Mouse (Mus musculus): Measurements from ENCODE around the gene Wwp2. TPM values are rescaled to one million over a fixed set of nuclear protein-coding genes. Genes with fewer than 3 reads are reported as not detected.

The Wwp2 gene
- 34.8 and 42.5 TPM in 2 replicates for polyA plus RNA-seq (2012; rRNA removed)

GRCm38 (mm10) chr8:107435962-107436831, at the start of gene Wwp2:
Gene Wwp2 (plus strand): TSS chr8:107436365.
- DNase-seq (ENCODE audit: low read depth): peak; percentile 88
- TF ChIP-seq POLR2A (IDR thresholded peaks at IDR 0.05; ENCODE audit: borderline replicate concordance, extremely low read depth, insufficient read depth, insufficient read length, poor library complexity, severe bottlenecking) (peak; percentile 83), CTCF (IDR thresholded peaks at IDR 0.05; ENCODE audit: borderline replicate concordance, extremely low read depth, insufficient read depth, insufficient read length) (no peak)

- DNase-seq (ENCODE audit: low read depth): peak; percentile 78
- no peak for TF ChIP-seq POLR2A (IDR thresholded peaks at IDR 0.05; ENCODE audit: borderline replicate concordance, extremely low read depth, insufficient read depth, insufficient read length, poor library complexity, severe bottlenecking)
- no peak for TF ChIP-seq CTCF (IDR thresholded peaks at IDR 0.05; ENCODE audit: borderline replicate concordance, extremely low read depth, insufficient read depth, insufficient read length)
These were observed 49.5 kb upstream of the Wwp2 start for GRCm38 (mm10) chr8:107386642-107387041.

DNA sequence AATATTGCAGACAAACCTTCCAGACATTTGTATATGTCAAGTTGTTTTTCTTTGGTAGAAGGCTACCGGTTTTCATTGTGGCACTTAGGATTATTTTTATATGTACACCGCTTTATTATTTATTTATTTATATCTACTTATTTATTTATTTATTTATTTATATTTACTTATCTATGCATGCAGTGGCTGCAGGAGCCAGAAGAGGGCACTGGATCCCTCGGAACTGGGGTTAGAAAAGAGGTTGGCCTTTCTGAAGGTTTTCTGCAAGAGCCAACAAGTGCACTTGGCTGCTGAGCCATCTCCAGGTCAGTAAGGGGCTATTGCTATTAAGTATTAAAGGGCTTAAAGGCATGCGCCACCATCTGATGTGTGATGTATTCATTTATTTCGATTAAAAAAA, 48.3 kb upstream of the Wwp2 start:
- TF ChIP-seq POLR2A (IDR thresholded peaks at IDR 0.05; ENCODE audit: borderline replicate concordance, extremely low read depth, insufficient read depth, insufficient read length, poor library complexity, severe bottlenecking) (no peak), CTCF (IDR thresholded peaks at IDR 0.05; ENCODE audit: borderline replicate concordance, extremely low read depth, insufficient read depth, insufficient read length) (peak; percentile 47; the same call in 1 of the 2 replicates)

GRCm38 (mm10) chr8:107389557-107389956, 46.6 kb upstream of the Wwp2 start:
- peak; percentile 93 for DNase-seq (ENCODE audit: low read depth)

More for the DNA sequence above, 48.3 kb upstream of the Wwp2 start:
- peak; percentile 58 for DNase-seq (ENCODE audit: low read depth)

GRCm38 (mm10) chr8:107390476-107391135, 45.6 kb upstream of the Wwp2 start:
- no peak for TF ChIP-seq POLR2A (IDR thresholded peaks at IDR 0.05; ENCODE audit: borderline replicate concordance, extremely low read depth, insufficient read depth, insufficient read length, poor library complexity, severe bottlenecking)
- TF ChIP-seq CTCF (IDR thresholded peaks at IDR 0.05; ENCODE audit: borderline replicate concordance, extremely low read depth, insufficient read depth, insufficient read length): no peak
- no peak for DNase-seq (ENCODE audit: low read depth)

More at GRCm38 (mm10) chr8:107389557-107389956, 46.6 kb upstream of the Wwp2 start:
- TF ChIP-seq CTCF (IDR thresholded peaks at IDR 0.05; ENCODE audit: borderline replicate concordance, extremely low read depth, insufficient read depth, insufficient read length): no peak
- no peak for TF ChIP-seq POLR2A (IDR thresholded peaks at IDR 0.05; ENCODE audit: borderline replicate concordance, extremely low read depth, insufficient read depth, insufficient read length, poor library complexity, severe bottlenecking)

DNA sequence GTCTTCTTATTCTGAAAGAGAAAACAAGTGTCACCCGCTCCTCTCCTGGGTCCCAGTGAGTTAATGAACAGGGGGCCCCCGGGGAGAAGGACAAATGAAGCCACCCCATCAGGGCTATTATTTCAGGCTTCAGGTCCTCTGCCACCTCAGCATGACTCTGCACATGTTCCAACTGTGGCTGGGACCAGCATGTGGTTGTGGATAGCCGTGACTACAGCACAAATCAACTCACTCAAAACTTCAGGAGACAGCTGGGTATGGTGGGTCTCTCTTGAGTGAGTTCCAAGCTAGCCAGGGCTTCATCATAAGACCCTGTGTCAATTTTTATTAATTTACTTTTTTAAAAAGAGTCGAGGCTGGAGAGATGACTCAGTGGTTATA, 45.0 kb upstream of the Wwp2 start:
- DNase-seq (ENCODE audit: low read depth): no peak
- no peak for TF ChIP-seq CTCF (IDR thresholded peaks at IDR 0.05; ENCODE audit: borderline replicate concordance, extremely low read depth, insufficient read depth, insufficient read length)
- no peak for TF ChIP-seq POLR2A (IDR thresholded peaks at IDR 0.05; ENCODE audit: borderline replicate concordance, extremely low read depth, insufficient read depth, insufficient read length, poor library complexity, severe bottlenecking)

- no peak for TF ChIP-seq CTCF (IDR thresholded peaks at IDR 0.05; ENCODE audit: borderline replicate concordance, extremely low read depth, insufficient read depth, insufficient read length)
- no peak for TF ChIP-seq POLR2A (IDR thresholded peaks at IDR 0.05; ENCODE audit: borderline replicate concordance, extremely low read depth, insufficient read depth, insufficient read length, poor library complexity, severe bottlenecking)
- DNase-seq (ENCODE audit: low read depth): no peak
These were observed 40.8 kb upstream of the Wwp2 start for GRCm38 (mm10) chr8:107395397-107395796.

- DNase-seq (ENCODE audit: low read depth): no peak
- TF ChIP-seq CTCF (IDR thresholded peaks at IDR 0.05; ENCODE audit: borderline replicate concordance, extremely low read depth, insufficient read depth, insufficient read length) (no peak), POLR2A (IDR thresholded peaks at IDR 0.05; ENCODE audit: borderline replicate concordance, extremely low read depth, insufficient read depth, insufficient read length, poor library complexity, severe bottlenecking) (no peak)
These were observed 40.0 kb upstream of the Wwp2 start for GRCm38 (mm10) chr8:107396106-107396670.

GRCm38 (mm10) chr8:107397665-107398064, 38.5 kb upstream of the Wwp2 start:
- no peak for DNase-seq (ENCODE audit: low read depth)
- TF ChIP-seq POLR2A (IDR thresholded peaks at IDR 0.05; ENCODE audit: borderline replicate concordance, extremely low read depth, insufficient read depth, insufficient read length, poor library complexity, severe bottlenecking) (no peak), CTCF (IDR thresholded peaks at IDR 0.05; ENCODE audit: borderline replicate concordance, extremely low read depth, insufficient read depth, insufficient read length) (no peak)

- TF ChIP-seq CTCF (IDR thresholded peaks at IDR 0.05; ENCODE audit: borderline replicate concordance, extremely low read depth, insufficient read depth, insufficient read length) (no peak), POLR2A (IDR thresholded peaks at IDR 0.05; ENCODE audit: borderline replicate concordance, extremely low read depth, insufficient read depth, insufficient read length, poor library complexity, severe bottlenecking) (no peak)
- peak; percentile 74 for DNase-seq (ENCODE audit: low read depth)
These were observed 36.7 kb upstream of the Wwp2 start for GRCm38 (mm10) chr8:107399495-107399894.

DNA sequence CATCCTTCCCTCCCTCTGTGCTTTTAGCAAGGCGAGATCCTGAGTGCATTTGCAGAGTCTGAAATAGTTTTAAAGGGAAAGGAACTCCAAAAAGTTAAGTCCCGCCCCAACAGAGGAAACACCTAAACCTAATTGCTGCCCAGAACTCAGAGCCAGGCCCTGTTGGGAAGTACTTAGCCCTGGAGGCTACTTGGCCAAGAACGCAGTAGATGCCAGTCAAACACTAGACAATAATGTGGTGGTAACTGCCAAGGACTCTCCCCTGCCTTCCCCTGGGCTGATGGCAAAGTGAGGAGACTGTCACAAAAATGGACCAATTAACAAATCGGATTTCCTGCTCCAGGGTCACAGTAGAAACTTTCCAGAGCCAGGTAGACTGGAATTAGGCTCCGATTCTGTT, 34.3 kb upstream of the Wwp2 start:
- DNase-seq (ENCODE audit: low read depth): no peak
- TF ChIP-seq POLR2A (IDR thresholded peaks at IDR 0.05; ENCODE audit: borderline replicate concordance, extremely low read depth, insufficient read depth, insufficient read length, poor library complexity, severe bottlenecking) (no peak), CTCF (IDR thresholded peaks at IDR 0.05; ENCODE audit: borderline replicate concordance, extremely low read depth, insufficient read depth, insufficient read length) (no peak)

Measured in brain, embryonic 14.5 days (tissue).